Mouse (Mus musculus): ENCODE measurements at regions not wholly inside any gene's neighbourhood (a gene's known extent, or its start where the extent isn't known, plus 50 kb on each side); places are given as distances from the start of the nearest gene placed in this dataset.
A peak's percentile ranks its signal among the peaks of the same experiment; 100 is the strongest.

- DNase-seq (ENCODE audit: low spot score in 2 of 2), result peak; percentile 75 to 79
These were observed 143.5 kb downstream of the Rybp start for GRCm38 (mm10) chr6:100143586-100144301.

GRCm38 (mm10) chr6:100141225-100141624 is 146.1 kb downstream of the Rybp start:
- DNase-seq (ENCODE audit: low spot score in 2 of 2), result no peak

GRCm38 (mm10) chr6:100140581-100141114 is 146.6 kb downstream of the Rybp start:
- DNase-seq (ENCODE audit: low spot score in 2 of 2), result no peak

GRCm38 (mm10) chr6:100139809-100140208 is 147.5 kb downstream of the Rybp start:
- DNase-seq (ENCODE audit: low spot score in 2 of 2), result no peak

- DNase-seq (ENCODE audit: low spot score in 2 of 2), result no peak
These were observed 148.6 kb downstream of the Rybp start for GRCm38 (mm10) chr6:100138659-100139058.

- no peak for DNase-seq (ENCODE audit: low spot score in 2 of 2)
These were observed 152.1 kb downstream of the Rybp start for GRCm38 (mm10) chr6:100135177-100135576.

- DNase-seq (ENCODE audit: low spot score in 2 of 2), result no peak
These were observed 153.3 kb downstream of the Rybp start for GRCm38 (mm10) chr6:100133970-100134369.

GRCm38 (mm10) chr6:100132916-100133600 is 154.2 kb downstream of the Rybp start:
- DNase-seq (ENCODE audit: low spot score in 2 of 2), result no peak

GRCm38 (mm10) chr6:100127221-100128143 is 159.8 kb downstream of the Rybp start:
- DNase-seq (ENCODE audit: low spot score in 2 of 2), result peak; percentile 64 to 69

GRCm38 (mm10) chr6:100126736-100127135 is 160.5 kb downstream of the Rybp start:
- no peak for DNase-seq (ENCODE audit: low spot score in 2 of 2)

- DNase-seq (ENCODE audit: low spot score in 2 of 2), result no peak
These were observed 161.0 kb downstream of the Rybp start for GRCm38 (mm10) chr6:100126326-100126725.

- no peak for DNase-seq (ENCODE audit: low spot score in 2 of 2)
These were observed 166.0 kb downstream of the Rybp start for GRCm38 (mm10) chr6:100121240-100121639.

- DNase-seq (ENCODE audit: low spot score in 2 of 2), result no peak
These were observed 167.0 kb downstream of the Rybp start for GRCm38 (mm10) chr6:100120017-100120944.

GRCm38 (mm10) chr6:100117084-100117483 is 170.2 kb downstream of the Rybp start:
- DNase-seq (ENCODE audit: low spot score in 2 of 2), result no peak

- DNase-seq (ENCODE audit: low spot score in 2 of 2), result no peak
These were observed 173.7 kb downstream of the Rybp start for GRCm38 (mm10) chr6:100113393-100114137.

GRCm38 (mm10) chr6:100110981-100111660 is 176.2 kb downstream of the Rybp start:
- no peak for DNase-seq (ENCODE audit: low spot score in 2 of 2)

- no peak for DNase-seq (ENCODE audit: low spot score in 2 of 2)
These were observed 177.3 kb downstream of the Rybp start for GRCm38 (mm10) chr6:100109979-100110378.

GRCm38 (mm10) chr6:100109351-100109750 is 177.9 kb downstream of the Rybp start:
- no peak for DNase-seq (ENCODE audit: low spot score in 2 of 2)

- DNase-seq (ENCODE audit: low spot score in 2 of 2), result no peak
These were observed 179.8 kb downstream of the Rybp start for GRCm38 (mm10) chr6:100107508-100107907.
